Mouse (Mus musculus) MN1 (cell line): Measurements from ENCODE around the gene Nphp3.

Experiments used
- DNase-seq: peaks from one replicate; pipeline ENCODE4 v3.0.0-alpha.2; 2016; ENCODE audit warnings: low spot score

Gene Nphp3

GRCm38 (mm10) chr9:104064571-104064970, 62.2 kb downstream of the Nphp3 start:
- no peak for DNase-seq

- DNase-seq, result no peak
Observed at GRCm38 (mm10) chr9:104070241-104070640, 67.9 kb downstream of the Nphp3 start.

GRCm38 (mm10) chr9:104070863-104071604, 68.7 kb downstream of the Nphp3 start:
- DNase-seq, result no peak

- DNase-seq, result peak; percentile 32
Observed at GRCm38 (mm10) chr9:104075808-104076207, 73.5 kb downstream of the Nphp3 start.

DNA sequence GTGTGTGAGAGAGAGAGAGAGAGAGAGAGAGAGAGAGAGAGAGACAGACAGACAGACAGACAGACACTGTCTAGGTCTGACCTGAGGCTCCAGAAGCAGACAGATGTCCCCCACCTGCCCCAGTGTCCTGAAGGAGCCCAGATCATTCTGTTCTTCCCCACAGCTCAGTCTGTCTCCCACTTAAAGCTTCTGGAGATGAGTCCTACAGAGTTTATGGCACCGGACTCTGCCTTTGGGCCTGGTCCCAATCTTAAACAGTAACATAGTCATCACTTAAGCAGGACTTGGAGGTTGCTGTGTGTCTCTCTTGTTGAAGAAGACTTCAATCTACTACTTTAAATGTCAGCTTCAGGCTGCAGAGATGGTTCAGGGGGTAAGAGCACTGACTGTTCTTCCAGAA, 76.4 kb downstream of the Nphp3 start:
- no peak for DNase-seq

DNA sequence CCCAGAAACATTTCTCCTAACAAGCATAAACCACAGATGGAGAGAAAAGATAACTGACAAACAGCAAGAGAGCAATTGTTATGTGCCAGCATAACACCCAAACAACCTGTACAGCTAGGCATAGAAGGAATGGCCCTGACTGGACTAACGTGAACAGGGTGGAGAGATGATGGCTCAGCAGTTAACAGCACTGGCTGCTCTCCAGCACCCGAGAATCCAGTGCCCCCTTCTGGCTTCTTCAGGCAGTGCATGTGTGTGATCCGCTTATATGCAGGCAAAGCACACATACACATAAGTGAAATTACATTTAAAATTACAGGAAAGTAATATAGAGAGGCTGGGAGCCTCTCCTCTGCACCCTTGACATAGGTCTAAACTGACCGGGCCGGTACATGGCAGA, 77.0 kb downstream of the Nphp3 start:
- peak; percentile 42 for DNase-seq

- DNase-seq, result no peak
Observed at GRCm38 (mm10) chr9:104080038-104080437, 77.7 kb downstream of the Nphp3 start.

DNA sequence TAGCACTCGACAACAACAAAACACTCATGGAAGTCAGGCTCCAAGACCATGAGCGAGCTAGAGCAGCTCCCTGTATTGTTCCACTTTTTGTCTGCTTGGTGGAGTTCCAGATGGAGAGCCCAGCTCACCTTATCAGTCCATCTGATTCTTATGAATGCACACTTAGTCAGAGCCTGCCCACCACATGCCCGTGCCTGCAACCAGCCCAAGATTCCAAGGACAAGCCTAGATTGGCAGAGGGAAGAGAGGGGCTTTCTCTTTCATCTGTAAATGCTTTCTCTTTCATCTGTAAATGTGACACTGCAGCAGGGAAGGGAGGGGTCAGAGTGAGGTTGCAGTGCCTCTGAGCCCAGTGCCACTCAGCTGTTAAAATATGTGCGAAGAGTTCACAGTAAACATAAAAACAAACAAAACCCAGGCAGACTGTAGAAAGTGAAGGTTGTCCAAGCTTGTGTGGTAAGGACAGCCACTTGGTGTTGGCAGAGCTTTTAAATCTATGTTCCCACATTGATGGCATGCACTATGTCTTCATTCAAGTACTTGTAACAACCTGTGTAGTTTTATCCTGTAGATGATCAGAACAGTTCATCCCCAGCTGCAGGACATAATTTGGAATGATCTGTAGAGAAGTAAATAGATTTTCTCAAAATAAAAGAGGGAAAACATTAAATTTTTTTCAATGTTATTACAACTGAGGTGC, 83.5 kb downstream of the Nphp3 start:
- peak; percentile 37 for DNase-seq

DNA sequence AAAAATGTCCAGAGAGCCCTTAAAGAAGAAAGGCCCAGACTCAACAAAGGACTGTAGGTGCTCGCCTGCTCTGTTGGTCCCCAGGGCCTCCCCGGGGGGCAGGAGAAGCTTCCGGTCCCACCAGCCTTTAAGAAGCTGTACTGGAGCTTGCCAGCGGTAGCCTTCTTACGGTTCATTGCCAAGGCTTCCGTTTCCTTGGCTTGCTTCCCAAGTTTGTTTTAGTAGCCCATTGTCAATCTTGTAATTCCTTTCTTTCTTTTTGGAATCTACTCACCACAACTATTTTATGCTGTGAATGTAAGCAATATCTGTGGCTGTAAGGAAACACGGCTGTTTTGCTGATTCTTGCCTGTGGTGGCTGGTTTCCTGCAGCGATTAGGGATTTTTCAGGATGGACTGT, 86.2 kb downstream of the Nphp3 start:
- DNase-seq, result peak; percentile 20

DNA sequence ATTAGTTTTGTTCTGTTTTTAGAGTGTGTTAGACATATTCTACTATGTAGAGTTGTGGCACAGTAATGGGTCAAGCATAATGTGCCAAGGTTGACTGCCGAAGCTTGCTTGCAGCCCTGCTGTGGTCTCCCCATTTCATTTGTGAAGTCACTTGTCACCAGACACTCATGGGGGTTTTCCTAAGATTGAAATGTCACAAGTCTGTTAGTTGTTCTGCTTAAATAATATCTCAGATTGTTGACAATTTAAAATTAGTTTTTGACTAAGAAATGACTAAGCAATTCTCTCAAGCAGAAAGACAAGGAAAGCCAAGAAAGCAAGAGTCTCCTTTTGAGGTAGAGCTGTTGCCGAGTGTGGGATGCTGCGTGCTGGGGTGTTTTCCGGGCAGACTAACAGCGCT, 90.6 kb downstream of the Nphp3 start:
- DNase-seq, result no peak
